Mouse (Mus musculus): Measurements from ENCODE around the gene Spata5. TPM values are rescaled to one million over a fixed set of nuclear protein-coding genes. Genes with fewer than 3 reads are reported as not detected.

Gene Spata5
- polyA plus RNA-seq, 1 experiment from 2014 or later = 40.6 TPM

- no peak overlapping the region for H3K9ac ChIP-seq (ENCODE audit: low read length)
- H3K9me3 ChIP-seq (ENCODE audit: control insufficient read depth, low read length) = no peaks in the 10 kb centered on the region
- H3K27ac ChIP-seq (ENCODE audit: low read depth, low read length) = no peak overlapping the region
- H3K4me1 ChIP-seq (ENCODE audit: control insufficient read depth, insufficient read depth, low read length) = no peaks in the 10 kb centered on the region
- ATAC-seq (ENCODE audit: insufficient read depth, low FRiP score, low TSS enrichment) (no peak), DNase-seq (ENCODE audit: low spot score) (no peak)
- H3K36me3 ChIP-seq (ENCODE audit: control insufficient read depth, insufficient read depth, low read length) = no peaks in the 10 kb centered on the region
- no peak overlapping the region for H3K4me3 ChIP-seq (ENCODE audit: low read depth, low read length)
- no peak overlapping the region for H3K4me2 ChIP-seq (ENCODE audit: low read depth)
- H3K27me3 ChIP-seq (ENCODE audit: control insufficient read depth, insufficient read depth, low read length) = no peaks in the 10 kb centered on the region
- WGBS = 84% methylated on average over 31 of the region's 31 CpGs
Observed at GRCm38 (mm10) chr3:37481295-37481694, 61.6 kb downstream of the Spata5 start.

- H3K27ac ChIP-seq (ENCODE audit: low read depth, low read length) = no peak overlapping the region
- no peak overlapping the region for H3K4me2 ChIP-seq (ENCODE audit: low read depth)
- no peaks in the 10 kb centered on the region for H3K4me1 ChIP-seq (ENCODE audit: control insufficient read depth, insufficient read depth, low read length)
- no peaks in the 10 kb centered on the region for H3K27me3 ChIP-seq (ENCODE audit: control insufficient read depth, insufficient read depth, low read length)
- no peak overlapping the region for H3K4me3 ChIP-seq (ENCODE audit: low read depth, low read length)
- DNase-seq (ENCODE audit: low spot score) = no peak
- H3K9me3 ChIP-seq (ENCODE audit: control insufficient read depth, low read length) = no peaks in the 10 kb centered on the region
- H3K9ac ChIP-seq (ENCODE audit: low read length) = no peak overlapping the region
- H3K36me3 ChIP-seq (ENCODE audit: control insufficient read depth, insufficient read depth, low read length) = no peaks in the 10 kb centered on the region
- no peak for ATAC-seq (ENCODE audit: insufficient read depth, low FRiP score, low TSS enrichment)
- WGBS = 93% methylated on average over 1 of the region's 1 CpGs
Observed at GRCm38 (mm10) chr3:37482720-37483119, 63.0 kb downstream of the Spata5 start.

GRCm38 (mm10) chr3:37483709-37484265, 64.1 kb downstream of the Spata5 start:
- Histone ChIP-seq H3K36me3 (ENCODE audit: control insufficient read depth, insufficient read depth, low read length) (no peaks in the 10 kb centered on the region), H3K27ac (ENCODE audit: low read depth, low read length) (no peak overlapping the region), H3K27me3 (ENCODE audit: control insufficient read depth, insufficient read depth, low read length) (no peaks in the 10 kb centered on the region), H3K4me2 (ENCODE audit: low read depth) (no peak overlapping the region), H3K4me3 (ENCODE audit: low read depth, low read length) (no peak overlapping the region), H3K4me1 (ENCODE audit: control insufficient read depth, insufficient read depth, low read length) (no peaks in the 10 kb centered on the region), H3K9me3 (ENCODE audit: control insufficient read depth, low read length) (no peaks in the 10 kb centered on the region), H3K9ac (ENCODE audit: low read length) (no peak overlapping the region)
- WGBS = 93% methylated on average over 4 of the region's 4 CpGs
- DNase-seq (ENCODE audit: low spot score) (no peak), ATAC-seq (ENCODE audit: insufficient read depth, low FRiP score, low TSS enrichment) (no peak)

GRCm38 (mm10) chr3:37487639-37488038, 67.9 kb downstream of the Spata5 start:
- 84% methylated on average over 2 of the region's 2 CpGs for WGBS
- ATAC-seq (ENCODE audit: insufficient read depth, low FRiP score, low TSS enrichment) = no peak
- no peak for DNase-seq (ENCODE audit: low spot score)
- Histone ChIP-seq H3K4me2 (ENCODE audit: low read depth) (no peak overlapping the region), H3K4me1 (ENCODE audit: control insufficient read depth, insufficient read depth, low read length) (no peaks in the 10 kb centered on the region), H3K36me3 (ENCODE audit: control insufficient read depth, insufficient read depth, low read length) (no peaks in the 10 kb centered on the region), H3K27ac (ENCODE audit: low read depth, low read length) (no peak overlapping the region), H3K9me3 (ENCODE audit: control insufficient read depth, low read length) (no peaks in the 10 kb centered on the region), H3K4me3 (ENCODE audit: low read depth, low read length) (no peak overlapping the region), H3K9ac (ENCODE audit: low read length) (no peak overlapping the region), H3K27me3 (ENCODE audit: control insufficient read depth, insufficient read depth, low read length) (no peaks in the 10 kb centered on the region)

GRCm38 (mm10) chr3:37488173-37488572, 68.5 kb downstream of the Spata5 start:
- Histone ChIP-seq H3K4me1 (ENCODE audit: control insufficient read depth, insufficient read depth, low read length) (no peaks in the 10 kb centered on the region), H3K4me3 (ENCODE audit: low read depth, low read length) (no peak overlapping the region), H3K9ac (ENCODE audit: low read length) (no peak overlapping the region), H3K9me3 (ENCODE audit: control insufficient read depth, low read length) (no peaks in the 10 kb centered on the region), H3K27me3 (ENCODE audit: control insufficient read depth, insufficient read depth, low read length) (no peaks in the 10 kb centered on the region), H3K36me3 (ENCODE audit: control insufficient read depth, insufficient read depth, low read length) (no peaks in the 10 kb centered on the region), H3K27ac (ENCODE audit: low read depth, low read length) (no peak overlapping the region), H3K4me2 (ENCODE audit: low read depth) (no peak overlapping the region)
- ATAC-seq (ENCODE audit: insufficient read depth, low FRiP score, low TSS enrichment) = no peak
- DNase-seq (ENCODE audit: low spot score) = no peak

- H3K27me3 ChIP-seq (ENCODE audit: control insufficient read depth, insufficient read depth, low read length) = no peaks in the 10 kb centered on the region
- no peak overlapping the region for H3K4me2 ChIP-seq (ENCODE audit: low read depth)
- H3K4me3 ChIP-seq (ENCODE audit: low read depth, low read length) = no peak overlapping the region
- no peaks in the 10 kb centered on the region for H3K4me1 ChIP-seq (ENCODE audit: control insufficient read depth, insufficient read depth, low read length)
- H3K27ac ChIP-seq (ENCODE audit: low read depth, low read length) = no peak overlapping the region
- H3K9ac ChIP-seq (ENCODE audit: low read length) = no peak overlapping the region
- DNase-seq (ENCODE audit: low spot score) = no peak
- WGBS = 93% methylated on average over 3 of the region's 3 CpGs
- ATAC-seq (ENCODE audit: insufficient read depth, low FRiP score, low TSS enrichment) = no peak
- H3K9me3 ChIP-seq (ENCODE audit: control insufficient read depth, low read length) = no peaks in the 10 kb centered on the region
- H3K36me3 ChIP-seq (ENCODE audit: control insufficient read depth, insufficient read depth, low read length) = no peaks in the 10 kb centered on the region
Observed at GRCm38 (mm10) chr3:37490025-37490424, 70.3 kb downstream of the Spata5 start.

- DNase-seq (ENCODE audit: low spot score) = no peak
- Histone ChIP-seq H3K9ac (ENCODE audit: low read length) (no peak overlapping the region), H3K4me2 (ENCODE audit: low read depth) (no peak overlapping the region), H3K4me3 (ENCODE audit: low read depth, low read length) (no peak overlapping the region), H3K36me3 (ENCODE audit: control insufficient read depth, insufficient read depth, low read length) (no peaks in the 10 kb centered on the region), H3K9me3 (ENCODE audit: control insufficient read depth, low read length) (no peaks in the 10 kb centered on the region), H3K4me1 (ENCODE audit: control insufficient read depth, insufficient read depth, low read length) (no peaks in the 10 kb centered on the region), H3K27ac (ENCODE audit: low read depth, low read length) (no peak overlapping the region), H3K27me3 (ENCODE audit: control insufficient read depth, insufficient read depth, low read length) (no peaks in the 10 kb centered on the region)
- ATAC-seq (ENCODE audit: insufficient read depth, low FRiP score, low TSS enrichment) = no peak
- 88% methylated on average over 1 of the region's 1 CpGs for WGBS
Observed at GRCm38 (mm10) chr3:37500939-37501338, 81.2 kb downstream of the Spata5 start.

GRCm38 (mm10) chr3:37502552-37502951, 82.9 kb downstream of the Spata5 start:
- no peaks in the 10 kb centered on the region for H3K4me1 ChIP-seq (ENCODE audit: control insufficient read depth, insufficient read depth, low read length)
- no peak overlapping the region for H3K4me3 ChIP-seq (ENCODE audit: low read depth, low read length)
- H3K4me2 ChIP-seq (ENCODE audit: low read depth) = no peak overlapping the region
- H3K36me3 ChIP-seq (ENCODE audit: control insufficient read depth, insufficient read depth, low read length) = no peaks in the 10 kb centered on the region
- WGBS = 75% methylated on average over 2 of the region's 2 CpGs
- H3K9ac ChIP-seq (ENCODE audit: low read length) = no peak overlapping the region
- ATAC-seq (ENCODE audit: insufficient read depth, low FRiP score, low TSS enrichment) (no peak), DNase-seq (ENCODE audit: low spot score) (no peak)
- H3K9me3 ChIP-seq (ENCODE audit: control insufficient read depth, low read length) = no peaks in the 10 kb centered on the region
- H3K27me3 ChIP-seq (ENCODE audit: control insufficient read depth, insufficient read depth, low read length) = no peaks in the 10 kb centered on the region
- H3K27ac ChIP-seq (ENCODE audit: low read depth, low read length) = no peak overlapping the region

- no peak for ATAC-seq (ENCODE audit: insufficient read depth, low FRiP score, low TSS enrichment)
- Histone ChIP-seq H3K9me3 (ENCODE audit: control insufficient read depth, low read length) (no peaks in the 10 kb centered on the region), H3K4me2 (ENCODE audit: low read depth) (no peak overlapping the region), H3K36me3 (ENCODE audit: control insufficient read depth, insufficient read depth, low read length) (no peaks in the 10 kb centered on the region), H3K9ac (ENCODE audit: low read length) (no peak overlapping the region), H3K4me3 (ENCODE audit: low read depth, low read length) (no peak overlapping the region), H3K27me3 (ENCODE audit: control insufficient read depth, insufficient read depth, low read length) (no peaks in the 10 kb centered on the region), H3K27ac (ENCODE audit: low read depth, low read length) (no peak overlapping the region), H3K4me1 (ENCODE audit: control insufficient read depth, insufficient read depth, low read length) (no peaks in the 10 kb centered on the region)
- DNase-seq (ENCODE audit: low spot score) = no peak
Observed at GRCm38 (mm10) chr3:37503846-37504245, 84.2 kb downstream of the Spata5 start.
